Mouse (Mus musculus) liver, postnatal 0 days (tissue): ENCODE measurements at regions not wholly inside any gene's neighbourhood (a gene's known extent, or its start where the extent isn't known, plus 50 kb on each side); places are given as distances from the start of the nearest gene placed in this dataset.

ENCODE experiments used
- ATAC-seq: fragments of 200-750 bp; cut with Nextera tagmentation; 2 replicates; pipeline ENCODE4 v1.8.0; 2017; ENCODE audit warnings: mild to moderate bottlenecking, moderate library complexity
- DNase-seq: peaks from one replicate; pipeline ENCODE4 v3.0.0-alpha.2; 2016
- H3K27ac ChIP-seq: fragments of 300-500 bp; sonication (generic); 2 replicates; pipeline ENCODE4 v1.5.1; 2014; ENCODE audit warnings: antibody characterized with exemption, moderate library complexity, mild to moderate bottlenecking, low read depth
- H3K27me3 ChIP-seq: fragments of 300-500 bp; sonication (generic); 2 replicates; pipeline ENCODE4 v1.6.1; 2014; ENCODE audit warnings: low read length, control low read depth, mixed read lengths; ENCODE audit not compliant: insufficient read depth
- H3K36me3 ChIP-seq: fragments of 300-500 bp; sonication (generic); replicated peaks from 2 replicates; pipeline ENCODE4 v1.6.1; 2014; ENCODE audit warnings: mild to moderate bottlenecking, control low read depth, low read length, moderate library complexity, mixed read lengths; ENCODE audit not compliant: insufficient read depth
- H3K4me1 ChIP-seq: fragments of 300-500 bp; sonication (generic); 2 replicates; pipeline ENCODE4 v1.6.1; 2014; ENCODE audit warnings: antibody characterized with exemption, mild to moderate bottlenecking, control low read depth; ENCODE audit not compliant: insufficient read depth
- H3K4me2 ChIP-seq: fragments of 300-500 bp; sonication (generic); 2 replicates; pipeline ENCODE4 v1.6.1; 2014; ENCODE audit warnings: low read depth, mild to moderate bottlenecking, low read length, moderate library complexity, mixed read lengths
- H3K4me3 ChIP-seq: fragments of 300-500 bp; sonication (generic); 2 replicates; pipeline ENCODE4 v1.5.1; 2014; ENCODE audit warnings: low read depth, low read length
- H3K9ac ChIP-seq: fragments of 300-500 bp; sonication (generic); replicated peaks from 2 replicates; pipeline ENCODE4 v1.6.1; 2014; ENCODE audit warnings: mild to moderate bottlenecking, moderate library complexity
- H3K9me3 ChIP-seq: fragments of 300-500 bp; sonication (generic); 2 replicates; pipeline ENCODE4 v1.6.1; 2016; ENCODE audit warnings: mild to moderate bottlenecking, control low read depth, low read length, mixed read lengths
- CTCF ChIP-seq: sonication (generic); IDR thresholded peaks from 2 replicates; pipeline ENCODE4 v1.5.1; 2016; ENCODE audit warnings: antibody characterized with exemption, low read depth
- EP300 ChIP-seq: IDR thresholded peaks from 2 replicates; pipeline ENCODE4 v1.6.1; 2016; ENCODE audit warnings: antibody characterized with exemption, low read depth, mild to moderate bottlenecking
- WGBS: fragments of 180-500 bp; shearing (Covaris S2); extraction: QIAGEN DNeasy Blood & Tissue Kit; methylation state at CpG from one replicate; pipeline ENCODE4 v1.1.7; 2014; ENCODE audit not compliant: insufficient replicate concordance; 5-methylcytosine and 5-hydroxymethylcytosine counted together

GRCm38 (mm10) chr1:90481708-90482107 lies 121.1 kb upstream of the Cops8 start:
- H3K4me2 ChIP-seq = no peak overlapping the region
- 72% methylated on average over 5 of the region's 5 CpGs for WGBS

GRCm38 (mm10) chr1:90486349-90486839 lies 116.4 kb upstream of the Cops8 start:
- no peak for DNase-seq
- 66% methylated on average over 11 of the region's 11 CpGs for WGBS

More at GRCm38 (mm10) chr1:90481708-90482107, 121.1 kb upstream of the Cops8 start:
- DNase-seq (no peak), ATAC-seq (no peak)
- no peaks in the 10 kb centered on the region for H3K4me1 ChIP-seq
- H3K9ac ChIP-seq = no peak overlapping the region
- H3K9me3 ChIP-seq = no peaks in the 10 kb centered on the region
- H3K27me3 ChIP-seq = no peaks in the 10 kb centered on the region
- no peak overlapping the region for H3K4me3 ChIP-seq
- TF ChIP-seq CTCF (no peak), EP300 (no peak)
- H3K36me3 ChIP-seq = no peaks in the 10 kb centered on the region
- no peak overlapping the region for H3K27ac ChIP-seq

GRCm38 (mm10) chr1:90487886-90488285 lies 114.9 kb upstream of the Cops8 start:
- TF ChIP-seq EP300 (no peak), CTCF (no peak)
- DNase-seq (no peak), ATAC-seq (no peak)
- Histone ChIP-seq H3K9me3 (no peaks in the 10 kb centered on the region), H3K4me2 (no peak overlapping the region), H3K4me1 (no peaks in the 10 kb centered on the region), H3K27me3 (no peaks in the 10 kb centered on the region), H3K36me3 (no peaks in the 10 kb centered on the region), H3K4me3 (no peak overlapping the region), H3K27ac (no peak overlapping the region), H3K9ac (no peak overlapping the region)
- WGBS = 73% methylated on average over 2 of the region's 2 CpGs

More at GRCm38 (mm10) chr1:90486349-90486839, 116.4 kb upstream of the Cops8 start:
- Histone ChIP-seq H3K36me3 (no peaks in the 10 kb centered on the region), H3K9ac (no peak overlapping the region), H3K4me1 (no peaks in the 10 kb centered on the region), H3K27ac (no peak overlapping the region), H3K4me2 (no peak overlapping the region), H3K9me3 (no peaks in the 10 kb centered on the region), H3K4me3 (no peak overlapping the region), H3K27me3 (no peaks in the 10 kb centered on the region)
- TF ChIP-seq EP300 (no peak), CTCF (no peak)
- ATAC-seq = no peak

GRCm38 (mm10) chr1:90488991-90489390 lies 113.8 kb upstream of the Cops8 start:
- DNase-seq (no peak), ATAC-seq (no peak)
- H3K36me3 ChIP-seq = no peaks in the 10 kb centered on the region
- 61% methylated on average over 2 of the region's 2 CpGs for WGBS
- H3K27me3 ChIP-seq = no peaks in the 10 kb centered on the region
- TF ChIP-seq CTCF = no peak
- H3K27ac ChIP-seq = no peak overlapping the region
- no peaks in the 10 kb centered on the region for H3K9me3 ChIP-seq
- no peak overlapping the region for H3K4me2 ChIP-seq
- H3K9ac ChIP-seq = no peak overlapping the region
- H3K4me3 ChIP-seq = no peak overlapping the region
- no peaks in the 10 kb centered on the region for H3K4me1 ChIP-seq

GRCm38 (mm10) chr1:90490335-90490734 lies 112.4 kb upstream of the Cops8 start:
- DNase-seq = no peak
- Histone ChIP-seq H3K4me3 (no peak overlapping the region), H3K36me3 (no peaks in the 10 kb centered on the region), H3K27me3 (no peaks in the 10 kb centered on the region), H3K9ac (no peak overlapping the region), H3K27ac (no peak overlapping the region), H3K4me2 (no peak overlapping the region), H3K4me1 (no peaks in the 10 kb centered on the region), H3K9me3 (no peaks in the 10 kb centered on the region)
- TF ChIP-seq EP300 (no peak), CTCF (no peak)
- no peak for ATAC-seq
- WGBS = 41% methylated on average over 10 of the region's 10 CpGs

- Histone ChIP-seq H3K27me3 (no peaks in the 10 kb centered on the region), H3K4me1 (no peaks in the 10 kb centered on the region), H3K9ac (no peak overlapping the region), H3K4me2 (no peak overlapping the region), H3K9me3 (no peaks in the 10 kb centered on the region), H3K36me3 (no peaks in the 10 kb centered on the region), H3K27ac (no peak overlapping the region), H3K4me3 (no peak overlapping the region)
- ATAC-seq = no peak
- TF ChIP-seq CTCF (no peak), EP300 (no peak)
- 30% methylated on average over 7 of the region's 7 CpGs for WGBS
- no peak for DNase-seq
These were observed 109.3 kb upstream of the Cops8 start for GRCm38 (mm10) chr1:90493481-90493880.

GRCm38 (mm10) chr1:90495174-90495573 lies 107.6 kb upstream of the Cops8 start:
- no peak overlapping the region for H3K27ac ChIP-seq
- no peak for TF ChIP-seq EP300
- no peak for TF ChIP-seq CTCF
- no peaks in the 10 kb centered on the region for H3K36me3 ChIP-seq
- H3K4me1 ChIP-seq = no peaks in the 10 kb centered on the region
- ATAC-seq (no peak), DNase-seq (no peak)
- no peak overlapping the region for H3K4me3 ChIP-seq
- no peaks in the 10 kb centered on the region for H3K27me3 ChIP-seq
- 68% methylated on average over 9 of the region's 9 CpGs for WGBS
- peaks cover 5% of the 10 kb centered on the region; the same call in 1 of the 2 replicates for H3K9me3 ChIP-seq
- H3K4me2 ChIP-seq = no peak overlapping the region
- H3K9ac ChIP-seq = no peak overlapping the region
